Mouse (Mus musculus): ENCODE results near the gene Eif4a2.
"Not testable (repeated sequence)": the region's sequence is repeated elsewhere in the genome, so short reads cannot be mapped to it uniquely, and the experiment has no call there.

Gene Eif4a2

GRCm38 (mm10) chr16:23107231-23107942 is at the start of gene Eif4a2:
Gene Eif4a2 (plus strand): TSS chr16:23107444.
- peak; percentile 95 for DNase-seq

DNA sequence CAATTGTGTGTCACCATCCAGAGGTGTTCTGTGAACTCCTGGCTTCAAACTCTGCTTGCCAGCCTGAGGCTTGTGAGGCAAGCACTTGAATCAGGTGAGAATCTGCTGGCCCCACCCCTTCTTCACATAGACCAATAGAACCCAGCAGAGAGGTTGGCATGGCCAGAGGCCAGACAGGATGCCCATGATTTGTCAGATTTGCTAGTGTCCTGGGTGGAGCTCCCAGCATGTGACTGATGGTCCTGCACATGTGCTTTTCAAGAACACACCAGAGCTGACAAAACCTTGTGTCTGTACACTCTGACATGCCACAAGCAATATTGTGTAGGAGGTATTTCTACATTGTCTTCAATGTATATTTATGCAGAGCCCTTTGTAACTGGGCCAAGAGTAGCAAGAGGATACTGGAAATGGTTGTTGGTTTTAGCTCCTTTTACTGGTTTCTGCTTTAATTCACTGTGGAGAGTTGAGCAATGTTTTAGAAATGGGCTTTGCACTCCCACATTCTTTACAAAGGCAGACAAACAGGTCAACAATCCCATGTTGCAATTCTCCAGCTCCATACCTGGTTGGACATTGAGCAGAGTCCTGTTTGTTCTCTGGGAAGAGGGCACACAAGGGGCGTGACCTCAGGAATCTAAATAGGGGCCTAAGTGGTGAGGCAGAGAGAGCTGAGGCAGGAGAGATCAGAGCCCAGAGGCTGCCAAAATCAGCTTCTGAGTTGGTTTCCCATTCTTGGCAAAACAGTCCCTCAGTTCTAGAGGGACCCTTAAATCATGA is 49.4 kb upstream of the Eif4a2 start, which contains the start of gene Kng1:
Gene Kng1 (plus strand): TSS at position 198 of the 780 bp plus-strand sequence.
- not testable (repeated sequence) for DNase-seq

- not testable (repeated sequence) for DNase-seq
These were observed 47.6 kb upstream of the Eif4a2 start for GRCm38 (mm10) chr16:23059630-23060029.

DNA sequence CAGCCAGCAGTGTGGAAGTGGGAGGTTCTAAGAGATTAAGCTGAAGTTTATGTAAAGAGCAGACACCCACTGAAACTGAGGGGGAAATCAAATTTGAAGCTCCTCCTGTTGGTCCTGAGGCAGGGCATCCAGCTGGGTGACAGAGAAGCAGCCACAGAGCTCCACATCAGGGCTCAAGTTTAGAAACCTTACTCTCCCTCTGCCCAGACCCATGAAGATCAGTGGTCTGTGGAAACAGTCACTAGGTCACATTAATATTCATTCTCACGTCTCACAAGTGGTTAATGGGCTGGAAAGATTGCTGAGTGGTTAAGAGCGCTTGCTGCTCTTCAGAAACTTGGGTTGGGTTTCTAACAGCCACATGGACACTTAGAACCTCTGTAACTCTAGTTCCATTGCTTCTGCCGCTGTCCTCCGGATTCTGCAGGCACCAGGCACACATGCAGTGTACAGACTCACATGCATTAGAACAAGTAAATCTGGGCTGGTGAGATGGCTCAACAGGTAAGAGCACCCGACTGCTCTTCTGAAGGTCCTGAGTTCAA is 46.4 kb upstream of the Eif4a2 start:
- DNase-seq: not testable (repeated sequence)

GRCm38 (mm10) chr16:23077516-23077915 is 29.7 kb upstream of the Eif4a2 start:
- not testable (repeated sequence) for DNase-seq

DNA sequence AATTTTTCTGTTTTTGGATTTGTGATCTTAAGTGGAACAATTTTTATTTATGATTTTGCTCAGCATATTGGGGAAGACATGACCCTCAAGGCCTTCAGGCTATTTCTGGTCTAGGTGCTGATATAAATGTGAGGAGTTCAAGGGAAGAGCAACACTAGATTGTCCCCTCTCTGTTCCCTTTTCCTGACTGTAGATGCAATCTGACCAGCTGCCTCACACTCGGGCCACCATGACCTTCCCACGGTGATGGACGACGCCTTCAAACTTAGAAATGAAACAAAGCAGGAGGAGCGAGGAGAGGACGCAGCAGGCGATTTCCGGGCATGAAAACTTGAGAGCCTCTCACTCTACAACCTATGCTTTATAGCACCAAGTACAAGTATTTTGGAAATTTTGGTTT is 20.1 kb upstream of the Eif4a2 start:
- not testable (repeated sequence) for DNase-seq

- DNase-seq: not testable (repeated sequence)
These were observed 19.5 kb upstream of the Eif4a2 start for GRCm38 (mm10) chr16:23087712-23088111.

- DNase-seq: not testable (repeated sequence)
These were observed 18.8 kb upstream of the Eif4a2 start for GRCm38 (mm10) chr16:23088491-23088890.

GRCm38 (mm10) chr16:23091345-23091744 is 15.9 kb upstream of the Eif4a2 start:
- DNase-seq: not testable (repeated sequence)

- no peak for DNase-seq
These were observed 13.8 kb upstream of the Eif4a2 start for GRCm38 (mm10) chr16:23093321-23093953.

GRCm38 (mm10) chr16:23094136-23094535 is 13.1 kb upstream of the Eif4a2 start:
- no peak for DNase-seq

- not testable (repeated sequence) for DNase-seq
These were observed 11.7 kb upstream of the Eif4a2 start for GRCm38 (mm10) chr16:23095581-23095980.

GRCm38 (mm10) chr16:23096886-23097285 is 10.4 kb upstream of the Eif4a2 start:
- DNase-seq: not testable (repeated sequence)

DNA sequence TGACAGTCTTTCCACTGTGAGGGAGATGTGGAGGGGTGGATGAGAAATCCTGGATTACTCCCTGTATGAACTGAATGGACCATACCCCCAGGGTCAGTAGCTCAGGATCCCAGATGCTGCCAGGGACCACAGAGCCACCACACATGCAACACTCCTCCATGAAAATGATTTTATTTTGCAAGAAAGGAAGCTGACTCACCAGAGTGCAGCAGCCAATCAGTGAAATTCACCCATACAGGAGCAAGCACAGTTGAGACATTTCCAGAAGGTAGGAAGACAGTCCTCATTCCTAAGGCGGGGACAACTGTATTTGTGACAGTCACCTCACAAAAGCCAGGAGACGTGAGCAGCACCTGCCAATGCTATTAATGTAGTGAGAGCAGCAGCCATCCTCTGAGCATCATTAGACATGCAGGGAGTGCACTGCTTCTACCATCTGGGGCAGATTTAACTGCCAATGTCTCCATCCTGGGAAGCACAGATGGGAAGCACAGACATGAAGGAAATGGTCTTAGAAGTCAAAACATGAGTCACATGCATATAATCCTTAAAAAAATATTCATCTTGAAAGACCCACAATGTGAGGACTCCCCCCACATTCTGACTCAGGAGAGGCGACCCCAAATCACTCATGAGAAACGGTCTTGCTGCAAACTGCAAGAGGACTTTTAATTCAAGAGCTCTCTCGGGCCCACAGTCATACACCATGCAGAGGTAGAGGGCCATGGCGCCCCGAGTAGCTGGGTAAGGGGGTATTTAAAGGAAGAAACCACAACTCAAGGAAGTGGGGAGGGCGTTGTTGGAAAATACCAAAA is 9.7 kb upstream of the Eif4a2 start:
- DNase-seq: not testable (repeated sequence)

DNA sequence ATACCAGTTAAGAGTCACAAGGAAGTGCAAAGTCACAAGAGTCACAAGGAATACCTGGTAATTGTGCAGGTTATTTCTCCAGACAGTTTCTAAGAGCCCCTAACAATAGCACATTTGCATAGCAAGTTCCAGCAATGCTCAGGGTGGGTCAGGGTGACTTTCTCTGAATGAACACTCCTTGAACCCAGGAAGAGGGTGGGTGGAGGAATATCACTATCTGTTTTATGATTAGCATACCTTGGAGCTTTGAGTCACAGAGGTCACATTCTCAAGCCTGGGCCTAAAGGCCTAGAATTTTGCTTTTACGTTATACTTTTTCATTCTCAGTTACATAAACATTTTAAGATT is 9.2 kb upstream of the Eif4a2 start:
- not testable (repeated sequence) for DNase-seq

- DNase-seq: no peak
These were observed 7.6 kb upstream of the Eif4a2 start for GRCm38 (mm10) chr16:23099632-23100031.

GRCm38 (mm10) chr16:23100099-23100575 is 7.1 kb upstream of the Eif4a2 start:
- DNase-seq: no peak

GRCm38 (mm10) chr16:23100613-23101012 is 6.6 kb upstream of the Eif4a2 start:
- no peak for DNase-seq

DNA sequence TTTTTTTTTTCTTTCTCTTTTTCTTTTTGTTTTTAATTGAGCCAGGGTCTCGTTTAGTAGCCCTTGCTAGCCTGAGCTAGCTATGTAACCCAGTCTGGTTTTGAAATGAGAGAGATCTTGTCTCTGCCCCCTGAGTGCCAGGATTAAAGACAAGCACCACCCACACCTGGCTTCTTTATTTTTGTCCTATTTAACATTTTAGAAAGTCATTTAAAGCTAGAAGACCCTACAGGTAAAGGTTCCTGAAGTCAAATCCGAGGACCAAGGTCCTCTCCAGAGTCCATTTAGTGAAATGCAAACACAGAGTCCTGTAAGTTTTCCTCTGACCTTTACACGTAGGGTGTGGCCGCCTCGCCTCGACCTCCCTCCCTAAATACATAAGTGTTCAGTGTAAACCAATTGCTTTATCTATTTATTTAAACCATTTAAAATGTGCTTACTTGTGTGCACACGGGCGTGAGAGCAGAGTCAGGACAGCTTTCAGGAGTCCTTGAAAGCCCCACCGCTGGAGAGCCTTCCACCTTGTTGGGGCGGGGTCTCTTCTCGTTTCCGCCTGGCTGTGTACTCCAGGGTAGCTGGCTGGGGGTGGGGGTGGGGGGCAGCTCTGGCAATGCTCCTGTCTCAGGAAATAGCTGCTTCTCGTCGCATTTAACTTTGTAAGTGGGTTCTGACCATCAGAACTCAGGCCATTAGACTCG is 4.8 kb upstream of the Eif4a2 start:
- DNase-seq: no peak

DNA sequence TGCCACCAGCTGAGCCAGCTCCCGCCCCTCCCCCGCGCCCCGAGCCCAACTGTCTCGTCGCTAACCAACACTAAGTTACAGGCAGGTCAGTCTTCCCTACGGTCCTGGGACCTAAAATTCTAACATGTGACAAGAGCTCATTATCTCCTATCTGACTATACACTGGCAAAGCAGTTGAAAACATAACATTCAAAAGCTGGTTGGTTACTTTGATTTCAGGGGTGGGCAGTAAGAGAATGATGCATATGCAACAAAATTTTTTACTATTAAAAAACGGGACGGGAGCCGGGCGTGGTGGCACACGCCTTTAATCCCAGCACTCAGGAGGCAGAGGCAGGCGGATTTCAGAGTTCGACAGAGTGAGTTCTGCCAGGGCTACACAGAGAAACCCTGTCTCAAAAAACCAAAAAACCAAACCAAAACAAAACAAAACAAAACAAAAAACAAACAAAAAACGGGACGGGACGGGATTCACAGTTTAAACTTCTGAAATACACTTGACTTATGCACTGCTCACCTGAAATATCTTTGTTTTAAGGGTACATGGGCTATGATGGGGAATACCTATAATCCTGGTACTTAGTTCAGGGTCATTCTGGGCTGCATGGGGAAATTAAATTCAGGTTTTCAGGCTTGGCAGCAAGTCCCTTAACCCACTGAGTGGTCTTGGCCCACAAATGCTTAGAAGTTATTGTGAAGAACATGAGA is 4.1 kb upstream of the Eif4a2 start:
- DNase-seq: no peak

- no peak for DNase-seq
These were observed 3.4 kb upstream of the Eif4a2 start for GRCm38 (mm10) chr16:23103841-23104240.

All from cerebellum, adult 9-10 months (tissue).